Mouse (Mus musculus) myocyte (in vitro differentiated cells): ENCODE measurements around the gene Zdhhc18.

Source experiments
- CEBPB ChIP-seq: IDR thresholded peaks from 2 replicates; pipeline ENCODE4 v1.6.1; 2011; ENCODE audit warnings: mild to moderate bottlenecking, moderate library complexity; ENCODE audit not compliant: poor library complexity, insufficient read depth, severe bottlenecking
- E2F4 ChIP-seq: IDR thresholded peaks from one replicate; pipeline ENCODE4 v1.6.1; 2011; ENCODE audit warnings: mild to moderate bottlenecking, control low read depth, moderate library complexity; ENCODE audit not compliant: insufficient read depth
- POLR2A ChIP-seq: IDR thresholded peaks from one replicate; pipeline ENCODE4 v1.6.1; 2011; ENCODE audit warnings: low read depth, mild to moderate bottlenecking, control low read depth, moderate library complexity; ENCODE audit not compliant: insufficient read length
- TCF12 ChIP-seq: IDR thresholded peaks from one replicate; pipeline ENCODE4 v1.6.1; 2011; ENCODE audit warnings: mild to moderate bottlenecking, control low read depth; ENCODE audit not compliant: poor library complexity, insufficient read depth, severe bottlenecking
- USF1 ChIP-seq: IDR thresholded peaks from one replicate; pipeline ENCODE4 v1.6.1; 2011; ENCODE audit warnings: low read depth, mild to moderate bottlenecking, control low read depth, moderate library complexity

- TF ChIP-seq TCF12 (no peak), USF1 (no peak), CEBPB (no peak), E2F4 (no peak), POLR2A (no peak)
These were observed at the start of gene Zdhhc18 for GRCm38 (mm10) chr4:133649989-133650699.
